Mouse (Mus musculus) kidney, postnatal 10 days (tissue): ENCODE results near the gene Marc2.

Source experiments
- DNase-seq: peaks from one replicate; pipeline ENCODE4 v3.0.0; 2021; ENCODE audit warnings: mixed read lengths

Gene Marc2

GRCm38 (mm10) chr1:184807627-184808417, 38.4 kb downstream of the Marc2 start:
- no peak for DNase-seq

GRCm38 (mm10) chr1:184807123-184807522, 39.1 kb downstream of the Marc2 start:
- no peak for DNase-seq

GRCm38 (mm10) chr1:184805749-184806148, 40.5 kb downstream of the Marc2 start:
- no peak for DNase-seq

- DNase-seq: peak; percentile 74
These were observed 52.9 kb downstream of the Marc2 start for GRCm38 (mm10) chr1:184793163-184793876.

- DNase-seq: peak; percentile 60
These were observed 55.1 kb downstream of the Marc2 start for GRCm38 (mm10) chr1:184791109-184791508.

GRCm38 (mm10) chr1:184786376-184787151, 59.7 kb downstream of the Marc2 start:
- peak; percentile 15 for DNase-seq

GRCm38 (mm10) chr1:184783641-184784040, 62.6 kb downstream of the Marc2 start:
- no peak for DNase-seq

- peak; percentile 57 for DNase-seq
These were observed 64.1 kb downstream of the Marc2 start for GRCm38 (mm10) chr1:184782161-184782513.

GRCm38 (mm10) chr1:184781286-184782160, 64.7 kb downstream of the Marc2 start:
- no peak for DNase-seq

GRCm38 (mm10) chr1:184778157-184778556, 68.1 kb downstream of the Marc2 start:
- no peak for DNase-seq

- no peak for DNase-seq
These were observed 69.0 kb downstream of the Marc2 start for GRCm38 (mm10) chr1:184777061-184777795.

GRCm38 (mm10) chr1:184775289-184775688, 71.0 kb downstream of the Marc2 start:
- no peak for DNase-seq

GRCm38 (mm10) chr1:184771891-184772249, 74.4 kb downstream of the Marc2 start:
- no peak for DNase-seq

- peak; percentile 93 for DNase-seq
These were observed 74.9 kb downstream of the Marc2 start for GRCm38 (mm10) chr1:184771202-184771890.

GRCm38 (mm10) chr1:184763866-184764265, 82.4 kb downstream of the Marc2 start:
- DNase-seq: no peak
